Mouse (Mus musculus) brown adipose tissue, adult 24 weeks (tissue): ENCODE data around the gene Lhx3. TPM values are rescaled to one million over a fixed set of nuclear protein-coding genes. Genes with fewer than 3 reads are reported as not detected.

ENCODE experiments used
- H3K27ac ChIP-seq: fragments of 200-500 bp; replicated peaks from 2 replicates; pipeline ENCODE4 v1.5.1; 2012; ENCODE audit warnings: low read depth, mild to moderate bottlenecking, low read length
- H3K4me1 ChIP-seq: fragments of 200-500 bp; 2 replicates; pipeline ENCODE4 v1.6.1; 2012; ENCODE audit warnings: low read length, mixed read lengths; ENCODE audit not compliant: control insufficient read depth, insufficient read depth, insufficient read length
- H3K4me3 ChIP-seq: fragments of 200-500 bp; 2 replicates; pipeline ENCODE4 v1.5.1; 2012; ENCODE audit warnings: low read depth, mild to moderate bottlenecking, low read length, moderate library complexity; ENCODE audit not compliant: insufficient read depth
- polyA plus RNA-seq: library from polyadenylated mRNA; stranded (reverse); fragments of >200 nt; gene quantifications from 2 replicates; pipeline ENCODE4 v1.2.4, GENCODE M21; 2012; ENCODE audit not compliant: missing spikeins, insufficient read depth, insufficient read length

Lhx3 gene
- polyA plus RNA-seq, 1 experiment = not detected

GRCm38 (mm10) chr2:26223961-26224360 lies 15.9 kb upstream of the Lhx3 start:
- no peaks in the 10 kb centered on the region for H3K4me1 ChIP-seq
- no peak overlapping the region for H3K27ac ChIP-seq
- H3K4me3 ChIP-seq = no peak overlapping the region

- no peak overlapping the region for H3K27ac ChIP-seq
- no peak overlapping the region for H3K4me3 ChIP-seq
- H3K4me1 ChIP-seq = no peaks in the 10 kb centered on the region
Measured at GRCm38 (mm10) chr2:26214526-26214925, 6.4 kb upstream of the Lhx3 start.

- no peak overlapping the region for H3K4me3 ChIP-seq
- no peak overlapping the region for H3K27ac ChIP-seq
- no peaks in the 10 kb centered on the region for H3K4me1 ChIP-seq
Measured at GRCm38 (mm10) chr2:26209566-26209965, 1.5 kb upstream of the Lhx3 start.

GRCm38 (mm10) chr2:26207559-26207958 lies 530 bp downstream of the Lhx3 start:
- no peak overlapping the region for H3K4me3 ChIP-seq
- no peaks in the 10 kb centered on the region for H3K4me1 ChIP-seq
- H3K27ac ChIP-seq = no peak overlapping the region

GRCm38 (mm10) chr2:26205761-26206160 lies 2.3 kb downstream of the Lhx3 start:
- Histone ChIP-seq H3K4me1 (no peaks in the 10 kb centered on the region), H3K27ac (no peak overlapping the region), H3K4me3 (no peak overlapping the region)

- Histone ChIP-seq H3K27ac (no peak overlapping the region), H3K4me1 (no peaks in the 10 kb centered on the region), H3K4me3 (no peak overlapping the region)
Measured at GRCm38 (mm10) chr2:26205126-26205525, 3.0 kb downstream of the Lhx3 start.

GRCm38 (mm10) chr2:26202849-26203475 lies 5.1 kb downstream of the Lhx3 start:
- Histone ChIP-seq H3K4me3 (no peak overlapping the region), H3K27ac (no peak overlapping the region), H3K4me1 (no peaks in the 10 kb centered on the region)

GRCm38 (mm10) chr2:26201926-26202848 lies 5.9 kb downstream of the Lhx3 start:
- H3K4me3 ChIP-seq = no peak overlapping the region

GRCm38 (mm10) chr2:26198488-26198887 lies 9.6 kb downstream of the Lhx3 start:
- H3K4me1 ChIP-seq = no peaks in the 10 kb centered on the region

More at GRCm38 (mm10) chr2:26201926-26202848, 5.9 kb downstream of the Lhx3 start:
- Histone ChIP-seq H3K4me1 (no peaks in the 10 kb centered on the region), H3K27ac (no peak overlapping the region)

GRCm38 (mm10) chr2:26194552-26195339 lies 13.3 kb downstream of the Lhx3 start:
- Histone ChIP-seq H3K27ac (no peak overlapping the region), H3K4me1 (no peaks in the 10 kb centered on the region), H3K4me3 (no peak overlapping the region)

More at GRCm38 (mm10) chr2:26198488-26198887, 9.6 kb downstream of the Lhx3 start:
- Histone ChIP-seq H3K4me3 (no peak overlapping the region), H3K27ac (no peak overlapping the region)

GRCm38 (mm10) chr2:26188517-26188916 lies 19.6 kb downstream of the Lhx3 start:
- H3K4me1 ChIP-seq = no peaks in the 10 kb centered on the region
- H3K27ac ChIP-seq = no peak overlapping the region
- no peak overlapping the region for H3K4me3 ChIP-seq

GRCm38 (mm10) chr2:26184352-26184751 lies 23.7 kb downstream of the Lhx3 start:
- Histone ChIP-seq H3K4me1 (no peaks in the 10 kb centered on the region), H3K4me3 (no peak overlapping the region), H3K27ac (no peak overlapping the region)

- Histone ChIP-seq H3K4me1 (no peaks in the 10 kb centered on the region), H3K4me3 (no peak overlapping the region), H3K27ac (no peak overlapping the region)
Measured at GRCm38 (mm10) chr2:26182646-26183045, 25.4 kb downstream of the Lhx3 start.

- H3K4me1 ChIP-seq = no peaks in the 10 kb centered on the region
- no peak overlapping the region for H3K4me3 ChIP-seq
- H3K27ac ChIP-seq = no peak overlapping the region
Measured at GRCm38 (mm10) chr2:26177189-26177588, 30.9 kb downstream of the Lhx3 start.

GRCm38 (mm10) chr2:26176731-26177130 lies 31.4 kb downstream of the Lhx3 start:
- no peaks in the 10 kb centered on the region for H3K4me1 ChIP-seq
- H3K27ac ChIP-seq = no peak overlapping the region
- H3K4me3 ChIP-seq = no peak overlapping the region
